Comparison of ENCODE assay signal across 11 mouse cellular contexts in the genomic region with DNA sequence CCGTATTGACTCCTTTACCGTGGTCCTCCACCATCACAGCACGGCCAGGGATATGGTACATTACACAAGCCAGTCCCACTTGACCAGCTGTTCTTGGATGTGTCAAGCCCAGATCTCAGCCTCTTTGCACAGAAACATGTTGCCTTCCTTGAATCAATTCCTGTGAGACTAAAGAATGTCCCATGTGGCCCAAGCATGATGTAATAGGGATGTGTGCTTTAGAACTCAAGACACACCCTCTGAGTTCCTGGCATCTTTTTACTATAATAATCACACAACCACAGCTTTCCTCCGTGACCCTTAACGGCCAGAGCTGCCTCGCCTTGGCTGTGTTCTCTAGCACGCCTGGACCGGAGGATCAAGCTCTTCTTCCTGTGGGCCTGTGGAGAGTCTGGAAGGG.
DNase-seq lines count a peak whose midpoint lies in the region; ATAC-seq and TF ChIP-seq lines count a peak whose summit lies in the region.
"Had no signal": no experiment of that assay in that cellular context is flagged by ENCODE, and none has a peak within 500 bp of the region (broad histone marks: within the 10 kb centered on the region; RNA-seq: fewer than 3 reads in every experiment).

No protein-coding gene starts in this region.

- no peak overlapping the region for H3K27ac ChIP-seq in kidney, embryonic 16.5 days (ENCODE audit: low read length)
- H3K27ac ChIP-seq in small intestine, adult 2 months (ENCODE audit: insufficient read depth, low read depth, low read length), result 0 out of 2 replicates have a peak overlapping the region, but pooled peaks have one; percentile 2
- no peak overlapping the region for H3K27ac ChIP-seq in forebrain, embryonic 10.5 days
- H3K27ac ChIP-seq: embryonic facial prominence, embryonic 12.5 days; neural tube, embryonic 15.5 days had no signal

- H3K4me2 ChIP-seq in kidney, embryonic 16.5 days (replicated peaks; ENCODE audit: low read depth, low read length), result no peak overlapping the region
- H3K4me2 ChIP-seq: embryonic facial prominence, embryonic 12.5 days; midbrain, embryonic 11.5 days; neural tube, embryonic 15.5 days had no signal

- no peaks in the 10 kb centered on the region for H3K27me3 ChIP-seq in kidney, embryonic 16.5 days (ENCODE audit: insufficient read depth, low read length)
- no peaks in the 10 kb centered on the region for H3K27me3 ChIP-seq in small intestine, adult 2 months (ENCODE audit: control insufficient read depth, insufficient read depth, low read length)
- 0 out of 2 replicates have a peak, but pooled peaks cover 6% of the 10 kb centered on the region for H3K27me3 ChIP-seq in forebrain, embryonic 10.5 days (ENCODE audit: poor library complexity, severe bottlenecking)
- H3K27me3 ChIP-seq: embryonic facial prominence, embryonic 12.5 days; neural tube, embryonic 15.5 days had no signal

- no peaks in the 10 kb centered on the region for H3K36me3 ChIP-seq in kidney, embryonic 16.5 days (ENCODE audit: insufficient read depth, low read length)
- H3K36me3 ChIP-seq in small intestine, adult 2 months (ENCODE audit: control insufficient read depth, insufficient read depth, low read length), result no peaks in the 10 kb centered on the region
- H3K36me3 ChIP-seq in forebrain, embryonic 10.5 days (replicated peaks), result no peaks in the 10 kb centered on the region
- H3K36me3 ChIP-seq: embryonic facial prominence, embryonic 12.5 days; neural tube, embryonic 15.5 days had no signal

- no peak for TF ChIP-seq CTCF in small intestine, adult 2 months (IDR thresholded peaks at IDR 0.05; ENCODE audit: extremely low read depth, insufficient read length, insufficient replicate concordance, low read depth, low read length)

- H3K9ac ChIP-seq in kidney, embryonic 16.5 days (replicated peaks; ENCODE audit: low read length), result no peak overlapping the region
- H3K9ac ChIP-seq: embryonic facial prominence, embryonic 12.5 days; neural tube, embryonic 15.5 days had no signal

- H3K4me3 ChIP-seq in kidney, embryonic 16.5 days (ENCODE audit: low read length), result no peak overlapping the region
- no peak overlapping the region for H3K4me3 ChIP-seq in small intestine, adult 2 months (ENCODE audit: low read depth, low read length)
- no peak overlapping the region for H3K4me3 ChIP-seq in forebrain, embryonic 10.5 days
- H3K4me3 ChIP-seq: embryonic facial prominence, embryonic 12.5 days; neural tube, embryonic 15.5 days had no signal

- 73% methylated on average over 8 of the region's 8 CpGs for WGBS in kidney, embryonic 16.5 days
- WGBS in small intestine, adult 2 months, result 58% methylated on average over 8 of the region's 8 CpGs
- 86% methylated on average over 8 of the region's 8 CpGs for WGBS in forebrain, embryonic 10.5 days

- TF ChIP-seq POLR2A in small intestine, adult 2 months (IDR thresholded peaks at IDR 0.05; ENCODE audit: low read depth, low read length), result no peak

- H3K9me3 ChIP-seq in kidney, embryonic 16.5 days (ENCODE audit: low read length), result no peaks in the 10 kb centered on the region
- H3K9me3 ChIP-seq in forebrain, embryonic 10.5 days, result no peaks in the 10 kb centered on the region
- H3K9me3 ChIP-seq: embryonic facial prominence, embryonic 12.5 days; neural tube, embryonic 15.5 days had no signal

- peaks cover 12% of the 10 kb centered on the region for H3K4me1 ChIP-seq in kidney, embryonic 16.5 days (ENCODE audit: insufficient read depth, low read length)
- peaks cover 2% of the 10 kb centered on the region; the same call in 1 of the 2 replicates for H3K4me1 ChIP-seq in small intestine, adult 2 months (ENCODE audit: control insufficient read depth, insufficient read depth, insufficient read length, low read length)
- H3K4me1 ChIP-seq in forebrain, embryonic 10.5 days, result peaks cover 30% of the 10 kb centered on the region
- H3K4me1 ChIP-seq: embryonic facial prominence, embryonic 12.5 days; neural tube, embryonic 15.5 days had no signal

- ATAC-seq in kidney, embryonic 16.5 days (ENCODE audit: low FRiP score, low TSS enrichment), result no peak

- peak; percentile 22 to 45 for DNase-seq in kidney, adult 8-10 months
- DNase-seq in adrenal gland, postnatal 36 days, result peak; percentile 27 to 50
- peak; percentile 56 to 73 for DNase-seq in heart, postnatal 36 days
- no peak for DNase-seq in forebrain, embryonic 10.5 days (ENCODE audit: extremely low spot score, low spot score)
- no peak for DNase-seq in right cerebral cortex, postnatal 25 days
- no peak for DNase-seq in layer of hippocampus, adult 18-20 months (ENCODE audit: low spot score in 2 of 2)

- intact Hi-C loops in heart, postnatal 36 days (cut with DNase I), result no loop called here

Comparison
In these comparisons a context has a peak if more than half of its experiments do, and no peak if none do; other contexts are left out.
1. DNase-seq: peak in kidney, adult 8-10 months (2 of 2), adrenal gland, postnatal 36 days (2 of 2) and heart, postnatal 36 days (2 of 2); none in forebrain, embryonic 10.5 days (single experiment), right cerebral cortex, postnatal 25 days (single experiment) and layer of hippocampus, adult 18-20 months (0 of 2).